Mouse (Mus musculus) regulatory T cell (primary cell): Measurements from ENCODE around the gene Apeh.

ENCODE experiments used
- in situ Hi-C: fragments of 300-600 bp; cut with MboI, MseI; formaldehyde crosslinking; loops from one replicate; pipeline ENCODE4 v1.15.1; 2025; ENCODE audit warnings: high pct_unique_total_duplicates

Gene Apeh

GRCm38 (mm10) chr9:108094184-108094941, at the start of gene Apeh:
Gene Apeh (minus strand): TSS chr9:108094606.
- in situ Hi-C loops, result no loop called here

- in situ Hi-C loops, result no loop called here
Measured at GRCm38 (mm10) chr9:108143470-108143869, 49.1 kb upstream of the Apeh start.

GRCm38 (mm10) chr9:108141387-108141786, 47.0 kb upstream of the Apeh start:
- in situ Hi-C loops, result no loop called here

- in situ Hi-C loops, result loop anchor here (5.0 kb wide), 1 partner anchor 62 kb away; no protein-coding TSS in a partner anchor
Measured at GRCm38 (mm10) chr9:108139963-108140695, 45.7 kb upstream of the Apeh start.

- in situ Hi-C loops, result loop anchor here (5.0 kb wide), 1 partner anchor 63 kb away; no protein-coding TSS in a partner anchor
Measured at GRCm38 (mm10) chr9:108139169-108139962, 45.0 kb upstream of the Apeh start.

- in situ Hi-C loops, result loop anchor here (5.0 kb wide), 1 partner anchor 64 kb away; no protein-coding TSS in a partner anchor
Measured at GRCm38 (mm10) chr9:108138118-108138517, 43.7 kb upstream of the Apeh start.

- in situ Hi-C loops, result loop anchor here (5.0 kb wide), 1 partner anchor 65 kb away; no protein-coding TSS in a partner anchor
Measured at GRCm38 (mm10) chr9:108137523-108137922, 43.1 kb upstream of the Apeh start.

- in situ Hi-C loops, result loop anchor here (5.0 kb wide), 1 partner anchor 65 kb away; no protein-coding TSS in a partner anchor
Measured at GRCm38 (mm10) chr9:108136930-108137462, 42.6 kb upstream of the Apeh start.

- in situ Hi-C loops, result loop anchor here (5.0 kb wide), 1 partner anchor 66 kb away; no protein-coding TSS in a partner anchor
Measured at GRCm38 (mm10) chr9:108136225-108136624, 41.8 kb upstream of the Apeh start.

GRCm38 (mm10) chr9:108135679-108136078, 41.3 kb upstream of the Apeh start:
- in situ Hi-C loops, result loop anchor here (5.0 kb wide), 1 partner anchor 67 kb away; no protein-coding TSS in a partner anchor

- in situ Hi-C loops, result no loop called here
Measured at GRCm38 (mm10) chr9:108133478-108133877, 39.1 kb upstream of the Apeh start.

- in situ Hi-C loops, result no loop called here
Measured at GRCm38 (mm10) chr9:108132373-108132772, 38.0 kb upstream of the Apeh start.

- in situ Hi-C loops, result no loop called here
Measured at GRCm38 (mm10) chr9:108131502-108131901, 37.1 kb upstream of the Apeh start.

- in situ Hi-C loops, result no loop called here
Measured at GRCm38 (mm10) chr9:108129042-108129948, 34.9 kb upstream of the Apeh start.

- in situ Hi-C loops, result no loop called here
Measured at GRCm38 (mm10) chr9:108128248-108128647, 33.8 kb upstream of the Apeh start.

GRCm38 (mm10) chr9:108126436-108127180, 32.2 kb upstream of the Apeh start:
- in situ Hi-C loops, result no loop called here

- in situ Hi-C loops, result no loop called here
Measured at GRCm38 (mm10) chr9:108125731-108126130, 31.3 kb upstream of the Apeh start.

GRCm38 (mm10) chr9:108123916-108124315, 29.5 kb upstream of the Apeh start:
- in situ Hi-C loops, result no loop called here

GRCm38 (mm10) chr9:108121170-108121969, 27.0 kb upstream of the Apeh start:
- in situ Hi-C loops, result no loop called here
